Mouse (Mus musculus) intestine, postnatal 0 days (tissue): ENCODE results near the gene Pim2. TPM values are rescaled to one million over a fixed set of nuclear protein-coding genes. Genes with fewer than 3 reads are reported as not detected.

Experiments used
- ATAC-seq: fragments of 200-750 bp; cut with Nextera tagmentation; 2 replicates; pipeline ENCODE4 v1.8.0; 2017; ENCODE audit warnings: mild to moderate bottlenecking, moderate TSS enrichment, moderate library complexity
- H3K27ac ChIP-seq: fragments of 300-500 bp; sonication (generic); 2 replicates; pipeline ENCODE4 v1.5.1; 2014; ENCODE audit warnings: mild to moderate bottlenecking, low read depth, low read length, moderate library complexity
- H3K27me3 ChIP-seq: fragments of 300-500 bp; sonication (generic); replicated peaks from 2 replicates; pipeline ENCODE4 v1.6.1; 2014; ENCODE audit warnings: low read length, mixed read lengths; ENCODE audit not compliant: control insufficient read depth, insufficient read depth
- H3K36me3 ChIP-seq: fragments of 300-500 bp; sonication (generic); 2 replicates; pipeline ENCODE4 v1.6.1; 2014; ENCODE audit warnings: mild to moderate bottlenecking, moderate library complexity; ENCODE audit not compliant: control insufficient read depth, insufficient read depth
- H3K4me1 ChIP-seq: fragments of 300-500 bp; sonication (generic); replicated peaks from 2 replicates; pipeline ENCODE4 v1.6.1; 2014; ENCODE audit warnings: antibody characterized with exemption, low read length, mixed read lengths; ENCODE audit not compliant: control insufficient read depth, insufficient read depth
- H3K4me2 ChIP-seq: fragments of 300-500 bp; sonication (generic); replicated peaks from 2 replicates; pipeline ENCODE4 v1.6.1; 2014; ENCODE audit warnings: low read depth, mild to moderate bottlenecking, moderate library complexity
- H3K4me3 ChIP-seq: fragments of 300-500 bp; sonication (generic); 2 replicates; pipeline ENCODE4 v1.5.1; 2014; ENCODE audit warnings: low read depth, low read length
- H3K9ac ChIP-seq: fragments of 300-500 bp; sonication (generic); 2 replicates; pipeline ENCODE4 v1.6.1; 2014; ENCODE audit warnings: mild to moderate bottlenecking, low read depth, low read length
- H3K9me3 ChIP-seq: fragments of 300-500 bp; sonication (generic); 2 replicates; pipeline ENCODE4 v1.6.1; 2016; ENCODE audit warnings: mixed run types; ENCODE audit not compliant: control insufficient read depth
- CTCF ChIP-seq: sonication (generic); IDR thresholded peaks from 2 replicates; pipeline ENCODE4 v1.5.1; 2016; ENCODE audit warnings: low read depth, mild to moderate bottlenecking, control low read depth, antibody characterized with exemption, moderate library complexity
- WGBS: fragments of 180-500 bp; shearing (Covaris S2); extraction: QIAGEN DNeasy Blood & Tissue Kit; methylation state at CpG from one replicate; pipeline ENCODE4 v1.1.7; 2014; 5-methylcytosine and 5-hydroxymethylcytosine counted together
- polyA plus RNA-seq: library from polyadenylated mRNA; unstranded; fragments of >200 nt; fragmentation: Nextera tagmentation; extraction: Ambion mirVana; gene quantifications from 2 replicates; pipeline ENCODE4 v1.2.1, GENCODE M21; 2015

Gene Pim2
- polyA plus RNA-seq, 1 experiment from 2014 or later, result 9.2 TPM

GRCm38 (mm10) chrX:7868506-7868905, 9.6 kb upstream of the Pim2 start:
- Histone ChIP-seq H3K4me2 (no peak overlapping the region), H3K9me3 (no peaks in the 10 kb centered on the region), H3K27ac (no peak overlapping the region), H3K36me3 (peaks cover 6% of the 10 kb centered on the region; the same call in 1 of the 2 replicates), H3K9ac (no peak overlapping the region), H3K4me1 (no peaks in the 10 kb centered on the region), H3K27me3 (no peaks in the 10 kb centered on the region), H3K4me3 (no peak overlapping the region)
- no peak for TF ChIP-seq CTCF
- 73% methylated on average over 2 of the region's 2 CpGs for WGBS
- no peak for ATAC-seq

- no peak for ATAC-seq
- H3K36me3 ChIP-seq, result peaks cover 15% of the 10 kb centered on the region; the same call in 1 of the 2 replicates
- H3K4me1 ChIP-seq, result no peaks in the 10 kb centered on the region
- no peak overlapping the region for H3K9ac ChIP-seq
- 40% methylated on average over 3 of the region's 3 CpGs for WGBS
- H3K4me2 ChIP-seq, result no peak overlapping the region
- no peak overlapping the region for H3K27ac ChIP-seq
- no peak for TF ChIP-seq CTCF
- H3K4me3 ChIP-seq, result no peak overlapping the region
- no peaks in the 10 kb centered on the region for H3K9me3 ChIP-seq
- no peaks in the 10 kb centered on the region for H3K27me3 ChIP-seq
Observed at GRCm38 (mm10) chrX:7869826-7870225, 8.2 kb upstream of the Pim2 start.

DNA sequence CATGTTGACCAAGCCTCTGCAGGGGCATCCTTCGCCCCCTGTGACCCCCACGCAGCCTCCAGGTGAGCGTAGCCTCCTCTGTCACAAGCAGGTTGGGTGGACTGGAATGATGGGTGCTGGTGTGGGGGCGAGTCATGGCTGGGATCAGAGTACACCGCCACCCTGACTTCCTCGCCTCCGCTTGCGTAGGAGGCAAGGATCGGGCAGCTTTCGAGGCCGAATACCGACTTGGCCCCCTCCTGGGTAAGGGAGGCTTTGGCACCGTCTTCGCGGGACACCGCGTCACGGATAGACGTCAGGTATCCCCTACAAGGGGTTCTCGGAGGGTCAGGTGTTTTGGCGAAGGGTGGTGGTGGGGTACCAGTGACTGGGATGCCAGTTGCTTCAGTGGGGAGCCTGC, 433 bp downstream of the Pim2 start:
- TF ChIP-seq CTCF, result no peak
- Histone ChIP-seq H3K4me3 (peak overlapping the region; percentile 46), H3K4me1 (no peaks in the 10 kb centered on the region), H3K27ac (no peak overlapping the region), H3K9me3 (no peaks in the 10 kb centered on the region), H3K36me3 (peaks cover 10% of the 10 kb centered on the region; the same call in 1 of the 2 replicates), H3K27me3 (no peaks in the 10 kb centered on the region), H3K9ac (peak overlapping the region; percentile 34; the same call in 1 of the 2 replicates), H3K4me2 (peak overlapping the region; percentile 77)
- WGBS, result 17% methylated on average over 21 of the region's 21 CpGs
- peak; percentile 20 for ATAC-seq

DNA sequence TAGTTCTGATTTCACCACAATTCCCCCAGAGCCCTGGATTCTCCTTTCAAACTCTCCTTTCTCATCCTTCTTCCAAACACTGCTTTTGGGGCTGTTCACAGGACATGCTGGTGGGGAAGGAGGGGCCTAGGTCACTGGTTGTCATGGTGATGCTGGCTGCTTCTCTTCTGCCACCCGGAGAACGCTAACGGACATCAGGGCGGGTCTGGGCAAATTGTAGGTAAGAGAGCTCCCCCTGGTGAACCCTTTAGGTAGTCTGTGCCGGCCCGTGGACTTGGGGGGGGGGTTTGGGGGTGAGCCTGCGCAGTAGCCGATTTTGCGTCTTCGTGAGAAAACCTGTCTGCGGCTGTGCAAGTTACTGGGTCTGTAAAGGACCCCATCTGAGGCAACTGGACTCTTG, 1.8 kb downstream of the Pim2 start:
- peak; percentile 74 for TF ChIP-seq CTCF
- 23% methylated on average over 11 of the region's 11 CpGs for WGBS
- Histone ChIP-seq H3K4me1 (no peaks in the 10 kb centered on the region), H3K27ac (no peak overlapping the region), H3K9ac (no peak overlapping the region), H3K36me3 (no peaks in the 10 kb centered on the region), H3K4me3 (no peak overlapping the region), H3K9me3 (no peaks in the 10 kb centered on the region), H3K4me2 (peak overlapping the region; percentile 77), H3K27me3 (no peaks in the 10 kb centered on the region)
- no peak for ATAC-seq

- peak within 1 kb of the TSS; percentile 56 for H3K4me3 ChIP-seq
- H3K4me2 ChIP-seq, result peak within 1 kb of the TSS; percentile 63
- H3K9ac ChIP-seq, result peak within 1 kb of the TSS; percentile 34
- peak; percentile 94 for ATAC-seq
- peak; percentile 52 for TF ChIP-seq CTCF
- H3K27me3 ChIP-seq, result no peaks in the 10 kb centered on the region
- H3K4me1 ChIP-seq, result no peaks in the 10 kb centered on the region
- no peaks in the 10 kb centered on the region for H3K36me3 ChIP-seq
- no peaks in the 10 kb centered on the region for H3K9me3 ChIP-seq
- H3K27ac ChIP-seq, result peak within 1 kb of the TSS; percentile 68
- WGBS, result 14% methylated on average over 49 of the region's 49 CpGs
Observed at GRCm38 (mm10) chrX:7883841-7884567, 5.9 kb downstream of the Pim2 start, which contains the start of gene Slc35a2. Gene Slc35a2 (plus strand): TSS chrX:7884028.

GRCm38 (mm10) chrX:7898211-7898610, 20.1 kb downstream of the Pim2 start:
- ATAC-seq, result no peak

More at GRCm38 (mm10) chrX:7898211-7898610, 20.1 kb downstream of the Pim2 start:
- H3K4me2 ChIP-seq, result peak overlapping the region; percentile 62
- TF ChIP-seq CTCF, result no peak
- no peaks in the 10 kb centered on the region for H3K4me1 ChIP-seq
- no peaks in the 10 kb centered on the region for H3K9me3 ChIP-seq
- peaks cover 8% of the 10 kb centered on the region for H3K36me3 ChIP-seq
- H3K4me3 ChIP-seq, result peak overlapping the region; percentile 56
- peak overlapping the region; percentile 26; the same call in 1 of the 2 replicates for H3K9ac ChIP-seq
- H3K27ac ChIP-seq, result 0 out of 2 replicates have a peak overlapping the region, but pooled peaks have one; percentile 21
- H3K27me3 ChIP-seq, result no peaks in the 10 kb centered on the region
- 24% methylated on average over 13 of the region's 13 CpGs for WGBS
